Mouse (Mus musculus): ENCODE measurements around the gene Lipe.

Gene Lipe

DNA sequence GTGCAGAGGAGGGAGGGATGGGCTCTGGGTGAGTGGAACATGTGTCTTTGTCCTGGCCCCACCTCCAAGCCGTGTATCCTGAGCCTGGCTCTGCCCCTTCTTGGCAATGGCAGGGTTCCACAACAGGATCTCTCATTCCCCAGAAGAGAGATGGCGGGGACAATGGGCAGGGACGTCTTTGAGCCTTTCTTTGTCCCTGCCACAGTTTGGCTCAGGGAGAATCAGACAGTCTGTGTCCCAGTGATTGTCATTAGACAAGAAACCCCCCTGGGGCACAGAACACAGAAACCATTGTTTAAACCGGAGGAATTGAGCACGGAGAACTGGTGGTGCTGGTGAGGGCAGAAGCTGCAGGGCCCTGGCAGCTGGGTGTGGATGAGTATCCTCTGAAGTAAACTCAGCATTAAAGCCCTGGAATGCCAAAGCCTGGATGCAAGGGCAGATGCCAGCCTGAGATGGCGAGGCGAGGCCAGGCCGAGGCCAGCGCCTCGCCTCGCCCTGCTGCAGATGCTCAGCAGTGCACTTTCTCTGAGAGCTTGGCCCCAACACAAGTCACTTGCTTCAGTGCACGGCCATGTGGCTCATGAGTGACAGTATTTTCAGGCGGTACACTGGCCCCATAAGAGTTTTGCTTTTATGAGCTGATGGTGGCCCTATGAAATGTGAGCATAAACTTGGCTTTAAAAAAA lies 32.4 kb downstream of the Lipe start:
- CTCF ChIA-PET = no interaction called here

DNA sequence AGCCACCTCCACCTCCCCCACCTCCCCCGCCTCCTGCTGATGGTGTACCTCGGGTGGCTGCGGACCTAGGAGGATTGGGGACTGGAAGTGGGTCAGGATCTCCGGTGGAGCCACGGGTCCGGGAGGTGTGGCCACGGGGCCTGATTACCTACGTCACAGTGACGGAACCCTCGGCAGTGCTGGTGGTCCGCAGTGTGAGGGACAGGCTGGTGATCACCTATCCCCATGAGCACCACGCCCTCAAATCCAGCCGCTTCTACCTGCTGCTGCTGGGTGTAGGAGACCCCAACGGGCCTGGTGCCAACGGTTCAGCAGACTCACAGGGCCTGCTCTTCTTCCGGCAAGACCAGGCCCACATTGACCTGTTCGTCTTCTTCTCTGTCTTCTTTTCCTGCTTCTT lies 34.9 kb downstream of the Lipe start:
- CTCF ChIA-PET = no interaction called here

- CTCF ChIA-PET = no interaction called here
These were observed 35.4 kb downstream of the Lipe start for GRCm38 (mm10) chr7:25363151-25363550.

- CTCF ChIA-PET = no interaction called here
These were observed 39.7 kb downstream of the Lipe start for GRCm38 (mm10) chr7:25358721-25359206.

- CTCF ChIA-PET = no interaction called here
These were observed 49.6 kb downstream of the Lipe start for GRCm38 (mm10) chr7:25348861-25349260.

DNA sequence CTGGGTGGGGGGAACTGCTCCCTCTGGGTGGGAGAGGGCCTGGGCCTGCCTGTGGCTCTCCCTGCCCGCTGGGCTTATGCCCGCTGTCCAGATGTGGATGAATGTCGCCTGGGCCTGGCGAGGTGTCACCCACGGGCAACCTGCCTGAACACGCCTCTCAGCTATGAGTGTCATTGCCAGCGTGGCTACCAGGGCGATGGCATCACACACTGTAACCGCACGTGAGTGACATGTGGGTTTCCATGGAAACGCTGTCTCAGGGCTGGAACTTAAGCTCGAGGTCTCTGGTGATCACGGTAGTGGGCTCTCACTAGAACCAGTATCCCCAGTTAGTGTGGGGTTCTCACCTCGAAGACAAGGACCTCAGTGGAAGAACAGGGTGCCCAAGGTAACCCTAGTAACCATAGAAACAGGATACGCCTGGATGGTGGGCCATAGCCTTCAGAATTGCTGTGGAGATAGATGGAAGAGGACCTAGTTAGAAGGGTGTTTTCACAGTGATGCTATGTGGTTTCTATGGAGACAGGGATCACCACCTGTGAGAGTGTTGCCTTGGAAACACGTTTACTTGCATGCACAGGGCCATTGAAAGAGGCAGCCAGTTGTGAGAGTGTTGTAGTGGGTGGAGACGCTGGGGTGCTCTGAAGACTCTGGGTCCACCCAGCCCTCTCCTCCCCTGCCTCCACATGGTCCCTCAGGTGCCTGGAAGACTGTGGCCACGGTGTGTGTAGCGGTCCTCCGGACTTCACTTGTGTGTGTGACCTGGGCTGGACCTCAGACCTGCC lies 57.3 kb downstream of the Lipe start:
- CTCF ChIA-PET = no interaction called here

DNA sequence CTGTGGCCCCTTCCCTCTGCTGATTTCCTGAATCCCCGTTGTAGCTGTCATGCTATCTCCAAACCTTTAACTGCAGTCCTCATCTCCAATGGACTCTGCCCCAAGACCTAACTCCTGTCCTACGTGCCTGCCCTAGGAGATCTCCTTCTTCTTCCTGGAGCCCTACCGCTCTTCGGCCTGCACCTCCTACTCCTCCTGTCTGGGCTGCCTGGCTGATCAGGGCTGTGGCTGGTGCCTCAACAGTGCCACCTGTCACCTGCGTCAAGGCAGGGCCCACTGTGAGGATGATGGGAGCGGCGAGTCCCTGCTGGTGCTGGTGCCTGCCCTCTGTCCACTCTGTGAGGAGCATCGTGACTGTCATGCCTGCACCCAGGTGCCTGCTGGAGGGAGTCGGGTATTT lies 59.2 kb downstream of the Lipe start:
- CTCF ChIA-PET = no interaction called here

GRCm38 (mm10) chr7:25334472-25334871 lies 64.0 kb downstream of the Lipe start:
- CTCF ChIA-PET = no interaction called here

GRCm38 (mm10) chr7:25333596-25334307 lies 64.8 kb downstream of the Lipe start:
- CTCF ChIA-PET = interaction anchor here (0.6 kb wide), 1 partner anchor 300 kb away, joined by 4 read pairs; no protein-coding TSS in a partner anchor
